ENCODE assay signal across 28 mouse cellular contexts in genomic region chr4:82438631-82439030, GRCm38 (mm10).
DNase-seq lines count a peak whose midpoint lies in the region; ATAC-seq and TF ChIP-seq lines count a peak whose summit lies in the region.
"Had no signal": no experiment of that assay in that cellular context is flagged by ENCODE, and none has a peak within 500 bp of the region (broad histone marks: within the 10 kb centered on the region; RNA-seq: fewer than 3 reads in every experiment).

No protein-coding gene starts in this region.

- H3K9me3 ChIP-seq in forebrain, embryonic 15.5 days, result no peaks in the 10 kb centered on the region
- H3K9me3 ChIP-seq in forebrain, embryonic 13.5 days (replicated peaks), result no peaks in the 10 kb centered on the region
- no peaks in the 10 kb centered on the region for H3K9me3 ChIP-seq in heart, embryonic 12.5 days (replicated peaks)
- H3K9me3 ChIP-seq in lung, embryonic 14.5 days (ENCODE audit: low read depth, low read length), result no peaks in the 10 kb centered on the region
- H3K9me3 ChIP-seq: embryonic facial prominence, embryonic 13.5 days; forebrain, embryonic 12.5 days; hindbrain, embryonic 10.5 days; intestine, embryonic 15.5 days; limb, embryonic 15.5 days; neural tube, embryonic 12.5 days had no signal

- DNase-seq in heart, postnatal 10 days, result no peak
- DNase-seq in lung, embryonic 14.5 days, result no peak
- DNase-seq in lung, postnatal 4 days, result no peak
- DNase-seq: adrenal gland, postnatal 10 days; cerebellum, adult 8-10 months; cerebellum, postnatal 36 days; embryo, embryonic 11 days; gastrocnemius, postnatal 36 days; kidney, adult 8-10 months; kidney, postnatal 10 days; left cerebral cortex, postnatal 4 days; midbrain, embryonic 14.5 days; retina, postnatal 1 day; right cerebral cortex, postnatal 25 days; thymus, postnatal 25 days had no signal

- H3K27me3 ChIP-seq in forebrain, embryonic 15.5 days, result no peaks in the 10 kb centered on the region
- no peaks in the 10 kb centered on the region for H3K27me3 ChIP-seq in forebrain, embryonic 13.5 days
- H3K27me3 ChIP-seq in heart, embryonic 12.5 days (replicated peaks), result no peaks in the 10 kb centered on the region
- no peaks in the 10 kb centered on the region for H3K27me3 ChIP-seq in lung, embryonic 14.5 days (ENCODE audit: insufficient read depth, low read length)
- H3K27me3 ChIP-seq in myocyte (ENCODE audit: control insufficient read depth, insufficient read depth, insufficient read length), result no peaks in the 10 kb centered on the region
- H3K27me3 ChIP-seq: embryonic facial prominence, embryonic 13.5 days; forebrain, embryonic 12.5 days; intestine, embryonic 15.5 days; limb, embryonic 15.5 days; neural tube, embryonic 12.5 days had no signal

- H3K9ac ChIP-seq in forebrain, embryonic 15.5 days (replicated peaks), result no peak overlapping the region
- no peak overlapping the region for H3K9ac ChIP-seq in forebrain, embryonic 13.5 days
- no peak overlapping the region for H3K9ac ChIP-seq in heart, embryonic 12.5 days
- H3K9ac ChIP-seq in lung, embryonic 14.5 days, result no peak overlapping the region
- H3K9ac ChIP-seq: embryonic facial prominence, embryonic 13.5 days; forebrain, embryonic 12.5 days; intestine, embryonic 15.5 days; limb, embryonic 15.5 days; liver, embryonic 14.5 days; neural tube, embryonic 12.5 days had no signal

- peak overlapping the region; percentile 41; the same call in 1 of the 2 replicates for H3K27ac ChIP-seq in forebrain, embryonic 15.5 days (replicated peaks)
- H3K27ac ChIP-seq in forebrain, embryonic 13.5 days, result no peak overlapping the region
- H3K27ac ChIP-seq in heart, embryonic 12.5 days (ENCODE audit: poor library complexity, severe bottlenecking), result peak overlapping the region; percentile 61
- peak overlapping the region; percentile 82 for H3K27ac ChIP-seq in lung, embryonic 14.5 days (ENCODE audit: low read depth)
- H3K27ac ChIP-seq: hindbrain, embryonic 10.5 days; intestine, embryonic 15.5 days; liver, embryonic 14.5 days; neural tube, embryonic 12.5 days had no signal

- TF ChIP-seq POLR2A in myocyte (IDR thresholded peaks at IDR 0.05; ENCODE audit: insufficient read length, low read depth), result no peak

- peaks cover 92% of the 10 kb centered on the region for H3K4me1 ChIP-seq in forebrain, embryonic 15.5 days
- H3K4me1 ChIP-seq in forebrain, embryonic 13.5 days, result peaks cover 92% of the 10 kb centered on the region
- H3K4me1 ChIP-seq in heart, embryonic 12.5 days (replicated peaks), result peaks cover 83% of the 10 kb centered on the region
- peaks cover 68% of the 10 kb centered on the region for H3K4me1 ChIP-seq in lung, embryonic 14.5 days (ENCODE audit: insufficient read depth)
- H3K4me1 ChIP-seq: hindbrain, embryonic 10.5 days had no signal

- no peak overlapping the region for H3ac ChIP-seq in myocyte (ENCODE audit: control insufficient read depth, insufficient read length)

- no peaks in the 10 kb centered on the region for H3K36me3 ChIP-seq in forebrain, embryonic 15.5 days
- H3K36me3 ChIP-seq in forebrain, embryonic 13.5 days (ENCODE audit: poor library complexity, severe bottlenecking), result no peaks in the 10 kb centered on the region
- H3K36me3 ChIP-seq in heart, embryonic 12.5 days, result no peaks in the 10 kb centered on the region
- no peaks in the 10 kb centered on the region for H3K36me3 ChIP-seq in lung, embryonic 14.5 days (ENCODE audit: insufficient read depth)
- H3K36me3 ChIP-seq in myocyte (ENCODE audit: control insufficient read depth, insufficient read depth), result no peaks in the 10 kb centered on the region
- H3K36me3 ChIP-seq: embryonic facial prominence, embryonic 13.5 days; forebrain, embryonic 12.5 days; hindbrain, embryonic 10.5 days; intestine, embryonic 15.5 days; limb, embryonic 15.5 days; neural tube, embryonic 12.5 days had no signal

- intact Hi-C loops in heart, postnatal 10 days (cut with DNase I), result loop anchor here (5.0 kb wide), 1 partner anchor 34 kb away; no protein-coding TSS in a partner anchor

- no peak for TF ChIP-seq CTCF in lung, embryonic 14.5 days (IDR thresholded peaks at IDR 0.05; ENCODE audit: low read depth)

- 91% methylated on average over 5 of the region's 5 CpGs for WGBS in forebrain, embryonic 15.5 days
- 95% methylated on average over 5 of the region's 5 CpGs for WGBS in forebrain, embryonic 13.5 days
- 91% methylated on average over 5 of the region's 5 CpGs for WGBS in heart, embryonic 12.5 days
- 68% methylated on average over 5 of the region's 5 CpGs for WGBS in lung, embryonic 14.5 days

- ATAC-seq in forebrain, embryonic 15.5 days (replicated peaks), result no peak
- no peak for ATAC-seq in forebrain, embryonic 13.5 days
- ATAC-seq in heart, embryonic 12.5 days (ENCODE audit: insufficient number of reproducible peaks, low FRiP score), result no peak
- ATAC-seq in lung, embryonic 14.5 days (ENCODE audit: insufficient read depth), result no peak
- ATAC-seq: hindbrain, embryonic 16.5 days; intestine, embryonic 15.5 days had no signal

- no peak overlapping the region for H3K4me2 ChIP-seq in forebrain, embryonic 15.5 days (replicated peaks)
- H3K4me2 ChIP-seq in forebrain, embryonic 13.5 days, result no peak overlapping the region
- no peak overlapping the region for H3K4me2 ChIP-seq in heart, embryonic 12.5 days
- peak overlapping the region; percentile 16; the same call in 1 of the 2 replicates for H3K4me2 ChIP-seq in lung, embryonic 14.5 days
- H3K4me2 ChIP-seq in myocyte (ENCODE audit: low read depth), result no peak overlapping the region
- H3K4me2 ChIP-seq: embryonic facial prominence, embryonic 13.5 days; forebrain, embryonic 12.5 days; intestine, embryonic 15.5 days; limb, embryonic 15.5 days; neural tube, embryonic 12.5 days had no signal

- H3K79me2 ChIP-seq in myocyte (ENCODE audit: control insufficient read depth, insufficient read depth), result peaks cover 51% of the 10 kb centered on the region

- no peak overlapping the region for H3K4me3 ChIP-seq in forebrain, embryonic 15.5 days
- no peak overlapping the region for H3K4me3 ChIP-seq in forebrain, embryonic 13.5 days
- H3K4me3 ChIP-seq in heart, embryonic 12.5 days, result no peak overlapping the region
- no peak overlapping the region for H3K4me3 ChIP-seq in lung, embryonic 14.5 days (ENCODE audit: low read depth, low read length)
- no peak overlapping the region for H3K4me3 ChIP-seq in myocyte
- H3K4me3 ChIP-seq: embryonic facial prominence, embryonic 13.5 days; erythroblast, embryonic 14.5 days; forebrain, embryonic 12.5 days; hindbrain, embryonic 10.5 days; intestine, embryonic 15.5 days; limb, embryonic 15.5 days; neural tube, embryonic 12.5 days had no signal

TF ChIP-seq in myocyte, 11 proteins besides CTCF, POLR2A, EP300 and RAD21:
- peak in 2 of 3 experiments; percentile 65 to 68 for TF ChIP-seq MYOD1 (IDR thresholded peaks at IDR 0.05; ENCODE audit: control insufficient read depth in 1 of 3, insufficient read length in 2 of 3, low read depth in 2 of 3)
- no peak for TF ChIP-seq USF1 (IDR thresholded peaks at IDR 0.05; ENCODE audit: low read depth)
